Mouse (Mus musculus) liver, postnatal 0 days (tissue): ENCODE measurements around the gene Kcnk1. TPM values are rescaled to one million over a fixed set of nuclear protein-coding genes. Genes with fewer than 3 reads are reported as not detected.

Experiments
- ATAC-seq: fragments of 200-750 bp; cut with Nextera tagmentation; 2 replicates; pipeline ENCODE4 v1.8.0; 2017; ENCODE audit warnings: mild to moderate bottlenecking, moderate library complexity
- DNase-seq: peaks from one replicate; pipeline ENCODE4 v3.0.0-alpha.2; 2016
- H3K27ac ChIP-seq: fragments of 300-500 bp; sonication (generic); 2 replicates; pipeline ENCODE4 v1.5.1; 2014; ENCODE audit warnings: antibody characterized with exemption, moderate library complexity, mild to moderate bottlenecking, low read depth
- H3K27me3 ChIP-seq: fragments of 300-500 bp; sonication (generic); 2 replicates; pipeline ENCODE4 v1.6.1; 2014; ENCODE audit warnings: low read length, control low read depth, mixed read lengths; ENCODE audit not compliant: insufficient read depth
- H3K36me3 ChIP-seq: fragments of 300-500 bp; sonication (generic); replicated peaks from 2 replicates; pipeline ENCODE4 v1.6.1; 2014; ENCODE audit warnings: mild to moderate bottlenecking, control low read depth, low read length, moderate library complexity, mixed read lengths; ENCODE audit not compliant: insufficient read depth
- H3K4me1 ChIP-seq: fragments of 300-500 bp; sonication (generic); 2 replicates; pipeline ENCODE4 v1.6.1; 2014; ENCODE audit warnings: antibody characterized with exemption, mild to moderate bottlenecking, control low read depth; ENCODE audit not compliant: insufficient read depth
- H3K4me2 ChIP-seq: fragments of 300-500 bp; sonication (generic); 2 replicates; pipeline ENCODE4 v1.6.1; 2014; ENCODE audit warnings: low read depth, mild to moderate bottlenecking, low read length, moderate library complexity, mixed read lengths
- H3K4me3 ChIP-seq: fragments of 300-500 bp; sonication (generic); 2 replicates; pipeline ENCODE4 v1.5.1; 2014; ENCODE audit warnings: low read depth, low read length
- H3K9ac ChIP-seq: fragments of 300-500 bp; sonication (generic); replicated peaks from 2 replicates; pipeline ENCODE4 v1.6.1; 2014; ENCODE audit warnings: mild to moderate bottlenecking, moderate library complexity
- H3K9me3 ChIP-seq: fragments of 300-500 bp; sonication (generic); 2 replicates; pipeline ENCODE4 v1.6.1; 2016; ENCODE audit warnings: mild to moderate bottlenecking, control low read depth, low read length, mixed read lengths
- CTCF ChIP-seq: sonication (generic); IDR thresholded peaks from 2 replicates; pipeline ENCODE4 v1.5.1; 2016; ENCODE audit warnings: antibody characterized with exemption, low read depth
- EP300 ChIP-seq: IDR thresholded peaks from 2 replicates; pipeline ENCODE4 v1.6.1; 2016; ENCODE audit warnings: antibody characterized with exemption, low read depth, mild to moderate bottlenecking
- WGBS: fragments of 180-500 bp; shearing (Covaris S2); extraction: QIAGEN DNeasy Blood & Tissue Kit; methylation state at CpG from one replicate; pipeline ENCODE4 v1.1.7; 2014; ENCODE audit not compliant: insufficient replicate concordance; 5-methylcytosine and 5-hydroxymethylcytosine counted together
- polyA plus RNA-seq: library from polyadenylated mRNA; unstranded; fragments of >200 nt; fragmentation: Nextera tagmentation; extraction: Ambion mirVana; gene quantifications from 2 replicates; pipeline ENCODE4 v1.2.1, GENCODE M21; 2015

Kcnk1 gene
- polyA plus RNA-seq, 1 experiment from 2014 or later = 0.33 TPM

- Histone ChIP-seq H3K27ac (no peak overlapping the region), H3K4me1 (no peaks in the 10 kb centered on the region), H3K9me3 (no peaks in the 10 kb centered on the region), H3K36me3 (no peaks in the 10 kb centered on the region), H3K27me3 (no peaks in the 10 kb centered on the region), H3K9ac (no peak overlapping the region), H3K4me2 (no peak overlapping the region), H3K4me3 (no peak overlapping the region)
- ATAC-seq (no peak), DNase-seq (no peak)
- TF ChIP-seq EP300 = no peak
- no peak for TF ChIP-seq CTCF
- WGBS = 71% methylated on average over 6 of the region's 6 CpGs
Observed at GRCm38 (mm10) chr8:126012334-126012733, 17.4 kb downstream of the Kcnk1 start.

DNA sequence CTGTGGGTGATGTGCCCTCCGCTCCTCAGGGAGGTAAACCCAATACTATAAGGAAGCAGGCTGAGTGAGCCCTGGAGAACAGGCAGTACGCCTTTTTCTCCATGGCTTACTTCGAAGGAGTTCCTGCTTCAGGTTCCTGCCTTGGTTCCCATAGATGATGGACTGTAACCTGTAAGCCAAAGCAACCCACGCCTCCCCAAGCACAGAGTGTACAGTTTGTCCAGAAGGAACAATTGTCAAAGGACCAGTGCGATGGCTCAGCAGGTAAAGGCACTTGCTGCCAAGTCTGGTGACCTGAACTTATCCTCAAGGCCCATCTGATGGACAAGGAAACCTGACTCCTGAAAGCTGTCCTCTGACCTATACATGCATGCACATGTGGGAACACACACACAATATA is 18.7 kb downstream of the Kcnk1 start:
- Histone ChIP-seq H3K4me3 (no peak overlapping the region), H3K4me1 (no peaks in the 10 kb centered on the region), H3K9ac (no peak overlapping the region), H3K9me3 (no peaks in the 10 kb centered on the region), H3K27me3 (no peaks in the 10 kb centered on the region), H3K27ac (no peak overlapping the region), H3K4me2 (no peak overlapping the region), H3K36me3 (no peaks in the 10 kb centered on the region)
- no peak for ATAC-seq
- TF ChIP-seq CTCF = no peak
- no peak for TF ChIP-seq EP300
- 80% methylated on average over 5 of the region's 5 CpGs for WGBS
- no peak for DNase-seq

- Histone ChIP-seq H3K9ac (no peak overlapping the region), H3K4me2 (no peak overlapping the region), H3K4me3 (no peak overlapping the region), H3K27me3 (no peaks in the 10 kb centered on the region), H3K36me3 (no peaks in the 10 kb centered on the region), H3K4me1 (peaks cover 4% of the 10 kb centered on the region; the same call in 1 of the 2 replicates), H3K9me3 (no peaks in the 10 kb centered on the region), H3K27ac (no peak overlapping the region)
- ATAC-seq (no peak), DNase-seq (no peak)
- 74% methylated on average over 8 of the region's 8 CpGs for WGBS
- TF ChIP-seq EP300 = no peak
- TF ChIP-seq CTCF = no peak
Observed at GRCm38 (mm10) chr8:126021932-126022331, 27.0 kb downstream of the Kcnk1 start.

DNA sequence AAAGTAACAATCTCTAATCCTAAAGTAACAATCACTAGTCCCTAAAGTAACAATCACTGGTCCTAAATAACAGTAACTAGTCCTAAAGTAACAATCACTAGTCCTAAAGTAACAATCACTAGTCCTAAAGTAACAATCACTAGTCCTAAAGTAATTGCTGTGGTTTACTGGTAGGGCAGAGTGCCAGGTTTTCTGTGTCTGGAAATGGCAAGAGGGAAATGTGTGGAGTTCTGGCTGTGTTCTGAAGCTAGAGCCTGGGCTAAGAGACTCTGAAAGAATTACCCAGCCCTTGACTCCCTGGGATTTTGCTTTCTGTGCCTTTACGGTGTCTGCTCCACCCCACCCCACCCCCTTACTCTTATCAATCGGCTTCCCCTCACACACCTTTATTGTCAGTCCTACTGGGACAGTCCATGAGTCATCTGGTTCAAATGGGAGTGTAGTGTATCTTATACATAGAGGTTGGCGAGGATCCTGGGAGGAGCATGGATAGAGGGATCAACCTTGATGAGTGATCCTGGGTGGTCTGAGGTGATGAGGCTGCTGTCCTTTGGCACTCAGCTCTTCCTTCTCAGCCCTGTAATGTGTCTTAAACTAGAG is 28.8 kb downstream of the Kcnk1 start:
- no peaks in the 10 kb centered on the region for H3K36me3 ChIP-seq
- H3K9ac ChIP-seq = no peak overlapping the region
- H3K9me3 ChIP-seq = no peaks in the 10 kb centered on the region
- DNase-seq (no peak), ATAC-seq (no peak)
- no peak overlapping the region for H3K4me3 ChIP-seq
- TF ChIP-seq EP300 (no peak), CTCF (no peak)
- 59% methylated on average over 3 of the region's 3 CpGs for WGBS
- no peak overlapping the region for H3K4me2 ChIP-seq
- H3K27me3 ChIP-seq = no peaks in the 10 kb centered on the region
- no peak overlapping the region for H3K27ac ChIP-seq
- peaks cover 4% of the 10 kb centered on the region; the same call in 1 of the 2 replicates for H3K4me1 ChIP-seq

- H3K4me3 ChIP-seq = no peak overlapping the region
- no peak for DNase-seq
- H3K27ac ChIP-seq = no peak overlapping the region
- no peaks in the 10 kb centered on the region for H3K9me3 ChIP-seq
- WGBS = 76% methylated on average over 16 of the region's 16 CpGs
- H3K27me3 ChIP-seq = no peaks in the 10 kb centered on the region
- no peak overlapping the region for H3K4me2 ChIP-seq
- no peak for ATAC-seq
- H3K36me3 ChIP-seq = no peaks in the 10 kb centered on the region
- no peak for TF ChIP-seq EP300
- no peak for TF ChIP-seq CTCF
- H3K9ac ChIP-seq = no peak overlapping the region
- H3K4me1 ChIP-seq = peaks cover 4% of the 10 kb centered on the region; the same call in 1 of the 2 replicates
Observed at GRCm38 (mm10) chr8:126024891-126025290, 29.9 kb downstream of the Kcnk1 start.

- TF ChIP-seq EP300 (no peak), CTCF (no peak)
- WGBS = 77% methylated on average over 9 of the region's 9 CpGs
- DNase-seq = no peak
- ATAC-seq = no peak
- Histone ChIP-seq H3K9ac (no peak overlapping the region), H3K4me1 (peaks cover 4% of the 10 kb centered on the region; the same call in 1 of the 2 replicates), H3K27ac (no peak overlapping the region), H3K9me3 (no peaks in the 10 kb centered on the region), H3K36me3 (no peaks in the 10 kb centered on the region), H3K4me3 (no peak overlapping the region), H3K27me3 (no peaks in the 10 kb centered on the region), H3K4me2 (0 out of 2 replicates have a peak overlapping the region, but pooled peaks have one; percentile 50)
Observed at GRCm38 (mm10) chr8:126026121-126026520, 31.2 kb downstream of the Kcnk1 start.

DNA sequence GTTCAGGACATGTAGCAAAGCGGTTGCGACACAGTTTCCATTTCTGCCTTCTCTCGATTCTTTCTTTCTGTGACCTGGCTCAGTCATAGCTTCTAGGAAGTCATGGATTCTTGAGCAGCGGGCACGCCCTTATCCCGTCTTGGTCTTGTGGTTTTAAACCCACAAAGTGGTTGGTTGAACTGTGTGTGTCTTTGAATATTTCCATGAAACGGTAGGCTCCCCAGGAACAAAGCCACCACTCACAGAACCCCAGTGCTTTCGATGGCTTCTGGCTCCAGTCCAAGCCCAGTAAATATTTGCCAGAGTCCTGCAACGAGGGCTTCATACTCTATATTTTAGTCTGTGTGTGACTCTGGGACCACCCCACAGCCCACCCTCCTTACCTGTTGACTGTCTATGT is 31.6 kb downstream of the Kcnk1 start:
- TF ChIP-seq EP300 (no peak), CTCF (no peak)
- WGBS = 32% methylated on average over 9 of the region's 9 CpGs
- Histone ChIP-seq H3K27me3 (no peaks in the 10 kb centered on the region), H3K9ac (no peak overlapping the region), H3K27ac (no peak overlapping the region), H3K4me1 (peaks cover 4% of the 10 kb centered on the region; the same call in 1 of the 2 replicates), H3K36me3 (no peaks in the 10 kb centered on the region), H3K9me3 (no peaks in the 10 kb centered on the region), H3K4me2 (peak overlapping the region; percentile 50; the same call in 1 of the 2 replicates), H3K4me3 (no peak overlapping the region)
- peak; percentile 44 for DNase-seq
- no peak for ATAC-seq
